In the genomic region with DNA sequence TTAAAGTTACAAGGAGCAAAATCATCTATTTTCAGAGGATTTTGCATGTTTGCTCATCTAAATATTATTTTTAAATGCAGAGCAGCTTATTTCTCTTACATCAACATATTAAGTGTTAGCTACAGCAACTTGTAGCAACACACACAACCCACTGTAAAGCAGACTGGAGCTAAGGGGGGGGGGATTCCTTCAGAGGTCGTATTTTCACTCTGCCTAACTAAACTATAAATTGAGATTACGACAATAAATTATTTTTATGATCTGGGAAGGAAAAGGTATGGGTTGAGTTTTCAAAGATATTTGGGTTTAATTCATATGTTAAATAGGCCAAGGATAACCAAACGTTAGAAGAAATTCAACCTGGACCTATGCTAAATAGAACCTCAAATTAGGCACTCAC, we compare ENCODE assay signal across 25 mouse cellular contexts.
DNase-seq lines count a peak whose midpoint lies in the region; ATAC-seq lines count a peak whose summit lies in the region.
"Had no signal": no experiment of that assay in that cellular context is flagged by ENCODE, and none has a peak within 500 bp of the region (broad histone marks: within the 10 kb centered on the region; RNA-seq: fewer than 3 reads in every experiment).

No protein-coding gene starts in this region.

- no peaks in the 10 kb centered on the region for H3K36me3 ChIP-seq in forebrain, embryonic 15.5 days
- no peaks in the 10 kb centered on the region for H3K36me3 ChIP-seq in forebrain, embryonic 12.5 days (replicated peaks)
- H3K36me3 ChIP-seq in intestine, embryonic 14.5 days (ENCODE audit: control insufficient read depth, insufficient read depth, low read length) = no peaks in the 10 kb centered on the region
- H3K36me3 ChIP-seq in intestine, embryonic 15.5 days = no peaks in the 10 kb centered on the region
- H3K36me3 ChIP-seq in kidney, embryonic 15.5 days = no peaks in the 10 kb centered on the region
- H3K36me3 ChIP-seq: forebrain, embryonic 10.5 days; G1E; heart, embryonic 10.5 days; heart, embryonic 13.5 days; hindbrain, embryonic 12.5 days had no signal

- H3K27me3 ChIP-seq in forebrain, embryonic 15.5 days = no peaks in the 10 kb centered on the region
- H3K27me3 ChIP-seq in forebrain, embryonic 12.5 days = peaks cover 4% of the 10 kb centered on the region; the same call in 1 of the 2 replicates
- no peaks in the 10 kb centered on the region for H3K27me3 ChIP-seq in intestine, embryonic 14.5 days (replicated peaks; ENCODE audit: control insufficient read depth, insufficient read depth, low read length)
- no peaks in the 10 kb centered on the region for H3K27me3 ChIP-seq in intestine, embryonic 15.5 days (replicated peaks)
- H3K27me3 ChIP-seq in kidney, embryonic 15.5 days = no peaks in the 10 kb centered on the region
- H3K27me3 ChIP-seq: CH12.LX; heart, embryonic 13.5 days; hindbrain, embryonic 12.5 days; Patski had no signal

- WGBS in forebrain, embryonic 15.5 days = 57% methylated on average over 3 of the region's 3 CpGs
- WGBS in forebrain, embryonic 12.5 days = 52% methylated on average over 3 of the region's 3 CpGs
- 43% methylated on average over 3 of the region's 3 CpGs for WGBS in intestine, embryonic 14.5 days
- WGBS in intestine, embryonic 15.5 days = 53% methylated on average over 3 of the region's 3 CpGs
- 22% methylated on average over 3 of the region's 3 CpGs for WGBS in kidney, embryonic 15.5 days

- no peak overlapping the region for H3K4me2 ChIP-seq in forebrain, embryonic 15.5 days (replicated peaks)
- no peak overlapping the region for H3K4me2 ChIP-seq in forebrain, embryonic 12.5 days
- 0 out of 2 replicates have a peak overlapping the region, but pooled peaks have one; percentile 11 for H3K4me2 ChIP-seq in intestine, embryonic 14.5 days (ENCODE audit: low read length)
- H3K4me2 ChIP-seq in intestine, embryonic 15.5 days (replicated peaks) = no peak overlapping the region
- 0 out of 2 replicates have a peak overlapping the region, but pooled peaks have one; percentile 16 for H3K4me2 ChIP-seq in kidney, embryonic 15.5 days
- H3K4me2 ChIP-seq: hindbrain, embryonic 12.5 days had no signal

- no peak overlapping the region for H3K4me3 ChIP-seq in forebrain, embryonic 15.5 days
- H3K4me3 ChIP-seq in forebrain, embryonic 12.5 days (replicated peaks) = no peak overlapping the region
- H3K4me3 ChIP-seq in intestine, embryonic 14.5 days (ENCODE audit: low read depth, low read length) = no peak overlapping the region
- H3K4me3 ChIP-seq in intestine, embryonic 15.5 days (replicated peaks) = no peak overlapping the region
- H3K4me3 ChIP-seq in kidney, embryonic 15.5 days (replicated peaks) = no peak overlapping the region
- H3K4me3 ChIP-seq: forebrain, embryonic 10.5 days; heart, adult 2 months; heart, embryonic 10.5 days; heart, embryonic 13.5 days; hindbrain, embryonic 12.5 days had no signal

- H3K27ac ChIP-seq in forebrain, embryonic 15.5 days (replicated peaks) = peak overlapping the region; percentile 48; the same call in 1 of the 2 replicates
- H3K27ac ChIP-seq in forebrain, embryonic 12.5 days = no peak overlapping the region
- H3K27ac ChIP-seq in intestine, embryonic 14.5 days (ENCODE audit: low read depth) = no peak overlapping the region; the same call in 1 of the 2 replicates
- no peak overlapping the region for H3K27ac ChIP-seq in intestine, embryonic 15.5 days
- H3K27ac ChIP-seq in kidney, embryonic 15.5 days = peak overlapping the region; percentile 72; the same call in 1 of the 2 replicates
- H3K27ac ChIP-seq: forebrain, embryonic 10.5 days; heart, adult 2 months; heart, embryonic 10.5 days had no signal

- DNase-seq in intestine, embryonic 14.5 days (ENCODE audit: low spot score) = no peak
- DNase-seq in kidney, postnatal 14 days = no peak
- DNase-seq: adrenal gland, postnatal 10 days; adrenal gland, postnatal 36 days; B cell, adult 2 months; cerebellum, adult 18-20 months; cerebellum, adult 9-10 months; cerebellum, postnatal 14 days; gastrocnemius, postnatal 10 days; gastrocnemius, postnatal 36 days; heart, adult 2 months; heart, postnatal 14 days; heart, postnatal 4 days had no signal

- H3K9me3 ChIP-seq in forebrain, embryonic 15.5 days = no peaks in the 10 kb centered on the region
- no peaks in the 10 kb centered on the region for H3K9me3 ChIP-seq in forebrain, embryonic 12.5 days
- H3K9me3 ChIP-seq in intestine, embryonic 14.5 days (ENCODE audit: control insufficient read depth, low read length) = no peaks in the 10 kb centered on the region
- no peaks in the 10 kb centered on the region for H3K9me3 ChIP-seq in intestine, embryonic 15.5 days
- no peaks in the 10 kb centered on the region for H3K9me3 ChIP-seq in kidney, embryonic 15.5 days (replicated peaks)
- H3K9me3 ChIP-seq: forebrain, embryonic 10.5 days; G1E; heart, embryonic 10.5 days; heart, embryonic 13.5 days; hindbrain, embryonic 12.5 days had no signal

- no peak for ATAC-seq in forebrain, embryonic 15.5 days (replicated peaks)
- no peak for ATAC-seq in forebrain, embryonic 12.5 days (ENCODE audit: low FRiP score)
- ATAC-seq in intestine, embryonic 14.5 days (replicated peaks; ENCODE audit: low FRiP score, low TSS enrichment, low read depth) = no peak
- ATAC-seq in intestine, embryonic 15.5 days = no peak
- no peak for ATAC-seq in kidney, embryonic 15.5 days (replicated peaks; ENCODE audit: low FRiP score)
- ATAC-seq: hindbrain, embryonic 16.5 days; Patski had no signal

- H3K4me1 ChIP-seq in forebrain, embryonic 15.5 days = peaks cover 42% of the 10 kb centered on the region
- H3K4me1 ChIP-seq in forebrain, embryonic 12.5 days = peaks cover 12% of the 10 kb centered on the region
- peaks cover 26% of the 10 kb centered on the region for H3K4me1 ChIP-seq in intestine, embryonic 14.5 days (replicated peaks; ENCODE audit: control insufficient read depth, insufficient read depth, low read length)
- peaks cover 5% of the 10 kb centered on the region for H3K4me1 ChIP-seq in intestine, embryonic 15.5 days (replicated peaks)
- H3K4me1 ChIP-seq in kidney, embryonic 15.5 days = peaks cover 42% of the 10 kb centered on the region

- H3K9ac ChIP-seq in forebrain, embryonic 15.5 days (replicated peaks) = no peak overlapping the region
- no peak overlapping the region for H3K9ac ChIP-seq in forebrain, embryonic 12.5 days
- no peak overlapping the region for H3K9ac ChIP-seq in intestine, embryonic 14.5 days (ENCODE audit: low read length)
- H3K9ac ChIP-seq in intestine, embryonic 15.5 days = no peak overlapping the region
- H3K9ac ChIP-seq in kidney, embryonic 15.5 days = no peak overlapping the region
- H3K9ac ChIP-seq: heart, embryonic 13.5 days; hindbrain, embryonic 12.5 days had no signal

Comparison
In these comparisons a context has a peak if more than half of its experiments do, and no peak if none do; other contexts are left out.
1. H3K27ac ChIP-seq: peak in forebrain, embryonic 15.5 days (single experiment) and kidney, embryonic 15.5 days (single experiment); none in forebrain, embryonic 12.5 days (single experiment), intestine, embryonic 14.5 days (single experiment) and intestine, embryonic 15.5 days (single experiment).
2. H3K4me2 ChIP-seq: peak in intestine, embryonic 14.5 days (single experiment) and kidney, embryonic 15.5 days (single experiment); none in forebrain, embryonic 15.5 days (single experiment), forebrain, embryonic 12.5 days (single experiment) and intestine, embryonic 15.5 days (single experiment).